Mouse (Mus musculus) lung, postnatal 36 days (tissue): Measurements from ENCODE around the gene Olfr961.

Experiments
- DNase-seq: peaks from one replicate; pipeline ENCODE4 v3.0.0; 2022; ENCODE audit warnings: mixed read lengths

Gene Olfr961

GRCm38 (mm10) chr9:39644785-39645184 is at the start of gene Olfr961:
Gene Olfr961 (plus strand): TSS chr9:39645085.
- DNase-seq, result no peak

- DNase-seq, result no peak
These were observed 42.2 kb upstream of the Olfr961 start for GRCm38 (mm10) chr9:39602536-39603332.

- no peak for DNase-seq
These were observed 41.5 kb upstream of the Olfr961 start for GRCm38 (mm10) chr9:39603333-39603845.

- DNase-seq, result no peak
These were observed 40.9 kb upstream of the Olfr961 start, which contains the start of gene AW551984 for GRCm38 (mm10) chr9:39603999-39604453. Gene AW551984 (minus strand): TSS chr9:39604403.

- no peak for DNase-seq
These were observed 36.4 kb upstream of the Olfr961 start for GRCm38 (mm10) chr9:39608497-39608896.

- DNase-seq, result no peak
These were observed 34.5 kb upstream of the Olfr961 start, which contains the start of gene Olfr148 for GRCm38 (mm10) chr9:39610355-39610754. Gene Olfr148 (plus strand): TSS chr9:39610655.

- peak; percentile 1 for DNase-seq
These were observed 32.9 kb upstream of the Olfr961 start for GRCm38 (mm10) chr9:39611953-39612352.

GRCm38 (mm10) chr9:39621073-39621472 is 23.8 kb upstream of the Olfr961 start, which contains the start of gene Olfr960:
Gene Olfr960 (plus strand): TSS chr9:39621373.
- no peak for DNase-seq

GRCm38 (mm10) chr9:39623783-39624182 is 21.1 kb upstream of the Olfr961 start:
- no peak for DNase-seq

- DNase-seq, result no peak
These were observed 20.2 kb upstream of the Olfr961 start for GRCm38 (mm10) chr9:39624711-39625110.

GRCm38 (mm10) chr9:39629069-39629468 is 15.8 kb upstream of the Olfr961 start:
- no peak for DNase-seq

- DNase-seq, result no peak
These were observed 10.8 kb upstream of the Olfr961 start for GRCm38 (mm10) chr9:39633913-39634594.

GRCm38 (mm10) chr9:39647382-39647781 is 2.5 kb downstream of the Olfr961 start:
- DNase-seq, result no peak

GRCm38 (mm10) chr9:39654756-39655396 is 10.0 kb downstream of the Olfr961 start:
- DNase-seq, result no peak

GRCm38 (mm10) chr9:39666905-39667304 is 22.0 kb downstream of the Olfr961 start, which contains the start of gene Olfr963:
Gene Olfr963 (plus strand): TSS chr9:39667205.
- DNase-seq, result no peak

GRCm38 (mm10) chr9:39669723-39670122 is 24.8 kb downstream of the Olfr961 start:
- DNase-seq, result no peak

GRCm38 (mm10) chr9:39674820-39675219 is 29.9 kb downstream of the Olfr961 start:
- DNase-seq, result no peak

GRCm38 (mm10) chr9:39678557-39678956 is 33.7 kb downstream of the Olfr961 start:
- DNase-seq, result no peak

GRCm38 (mm10) chr9:39679280-39679679 is 34.4 kb downstream of the Olfr961 start:
- DNase-seq, result no peak
